Mouse (Mus musculus) WW6 (cell line): ENCODE measurements around the gene Syt2.

Source experiments
- DNase-seq: peaks from one replicate; pipeline ENCODE4 v3.0.0-alpha.2; 2013; ENCODE audit warnings: low read depth, low spot score

Syt2 gene

GRCm38 (mm10) chr1:134650816-134651215 lies 4.3 kb downstream of the Syt2 start:
- no peak for DNase-seq

GRCm38 (mm10) chr1:134651268-134651850 lies 4.9 kb downstream of the Syt2 start:
- no peak for DNase-seq

GRCm38 (mm10) chr1:134651851-134652398 lies 5.4 kb downstream of the Syt2 start:
- no peak for DNase-seq

- DNase-seq: no peak
Measured at GRCm38 (mm10) chr1:134653603-134654257, 7.3 kb downstream of the Syt2 start.

- no peak for DNase-seq
Measured at GRCm38 (mm10) chr1:134658841-134659240, 12.4 kb downstream of the Syt2 start.

GRCm38 (mm10) chr1:134660163-134660562 lies 13.7 kb downstream of the Syt2 start:
- DNase-seq: no peak

DNA sequence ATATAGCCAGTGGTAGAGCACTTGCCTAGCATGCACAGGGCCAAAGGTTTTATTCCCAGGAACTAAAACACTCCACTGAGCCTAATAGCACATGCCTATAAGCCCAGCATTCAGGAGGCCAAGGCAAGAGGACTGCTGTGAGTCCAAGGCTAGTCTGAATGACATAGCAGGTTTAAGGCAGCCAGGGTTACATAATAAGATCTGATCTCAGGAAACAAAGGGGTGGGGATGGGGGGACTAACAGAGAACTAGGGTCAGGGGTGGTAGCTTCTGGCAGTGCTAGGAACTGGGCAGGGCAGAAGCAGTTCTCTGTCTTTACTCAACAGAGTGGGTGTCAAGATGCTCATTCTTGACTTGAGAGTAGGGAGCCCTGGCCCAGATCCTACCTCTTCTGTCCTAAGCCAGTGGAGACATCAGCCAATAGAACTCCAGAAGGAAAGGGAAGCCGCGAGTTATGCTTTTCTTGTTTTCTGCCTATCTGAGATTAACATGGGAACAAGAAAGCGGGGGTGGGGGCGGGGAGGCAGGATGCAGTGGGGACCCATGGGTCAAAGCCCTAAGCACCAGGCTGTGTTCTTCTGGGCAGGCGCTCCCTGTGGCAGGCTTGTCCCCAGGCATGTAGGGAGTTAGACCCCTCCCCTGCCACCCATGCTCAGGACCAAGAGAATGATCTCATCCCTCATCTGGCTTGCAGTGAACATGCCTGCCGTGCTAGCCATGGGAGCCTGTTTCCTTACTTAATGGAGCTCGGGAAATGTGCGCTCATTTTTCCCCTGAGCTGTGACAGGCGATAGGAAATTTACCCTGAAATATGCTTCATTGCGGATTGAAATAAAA lies 25.0 kb downstream of the Syt2 start:
- no peak for DNase-seq

GRCm38 (mm10) chr1:134674312-134674711 lies 27.8 kb downstream of the Syt2 start:
- no peak for DNase-seq

DNA sequence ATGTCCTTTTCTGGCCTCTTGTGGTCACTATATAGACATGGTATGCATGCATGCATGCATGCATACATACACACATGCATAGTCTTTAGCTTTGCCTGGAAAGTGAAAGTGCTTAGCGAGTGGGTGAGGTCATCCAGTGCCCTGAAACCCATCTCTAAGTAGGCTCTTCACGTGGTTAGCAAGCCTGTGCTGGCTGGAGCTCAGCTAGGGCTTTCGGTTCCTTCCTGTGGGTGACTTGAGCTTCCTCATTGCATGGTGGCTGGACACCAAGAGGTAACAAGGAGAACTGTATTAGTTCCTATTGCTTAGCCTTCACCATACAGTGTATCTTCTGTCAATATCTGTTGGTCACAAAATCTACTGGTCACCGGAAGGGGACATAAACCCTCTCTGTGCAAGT lies 33.0 kb downstream of the Syt2 start:
- no peak for DNase-seq

- no peak for DNase-seq
Measured at GRCm38 (mm10) chr1:134680617-134681016, 34.1 kb downstream of the Syt2 start.

DNA sequence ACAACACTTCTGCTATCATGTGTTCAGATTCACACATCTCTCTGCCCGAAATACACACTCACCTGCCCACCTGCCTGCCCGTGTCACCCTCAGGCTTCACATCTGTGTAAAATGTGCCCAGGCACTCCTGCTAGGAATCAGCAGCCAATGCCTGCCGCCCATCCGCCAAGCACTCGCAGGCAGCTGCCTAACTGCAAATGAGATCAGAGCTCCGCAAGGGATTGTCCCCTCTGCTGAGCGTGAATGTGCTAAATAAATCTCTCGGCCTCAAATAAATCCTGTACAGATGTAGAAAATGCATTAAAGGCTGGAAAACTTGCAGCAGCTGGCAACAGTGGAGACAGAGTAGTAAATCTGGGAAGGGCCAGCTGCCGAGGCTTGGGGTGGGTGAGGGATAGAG lies 36.0 kb downstream of the Syt2 start:
- no peak for DNase-seq

- DNase-seq: no peak
Measured at GRCm38 (mm10) chr1:134686834-134687421, 40.5 kb downstream of the Syt2 start.

DNA sequence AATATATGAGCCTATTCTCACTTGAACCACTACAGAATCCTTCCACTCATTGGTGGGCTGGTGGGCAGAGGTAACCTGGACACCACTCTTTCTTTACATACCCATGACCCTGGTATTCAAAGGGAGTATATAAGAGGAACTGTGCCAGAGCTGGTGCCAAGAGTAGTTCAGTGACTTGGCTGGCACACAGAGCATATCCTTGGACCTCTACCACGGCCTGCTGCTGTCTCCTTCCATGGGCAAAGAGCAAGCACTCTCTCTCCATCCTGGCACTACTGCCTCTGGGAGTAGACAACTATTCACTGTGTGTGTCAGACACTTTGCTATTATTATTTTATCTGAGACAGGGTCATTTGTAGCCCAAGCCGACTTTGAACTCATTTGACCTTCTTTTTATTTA lies 49.8 kb downstream of the Syt2 start:
- no peak for DNase-seq

DNA sequence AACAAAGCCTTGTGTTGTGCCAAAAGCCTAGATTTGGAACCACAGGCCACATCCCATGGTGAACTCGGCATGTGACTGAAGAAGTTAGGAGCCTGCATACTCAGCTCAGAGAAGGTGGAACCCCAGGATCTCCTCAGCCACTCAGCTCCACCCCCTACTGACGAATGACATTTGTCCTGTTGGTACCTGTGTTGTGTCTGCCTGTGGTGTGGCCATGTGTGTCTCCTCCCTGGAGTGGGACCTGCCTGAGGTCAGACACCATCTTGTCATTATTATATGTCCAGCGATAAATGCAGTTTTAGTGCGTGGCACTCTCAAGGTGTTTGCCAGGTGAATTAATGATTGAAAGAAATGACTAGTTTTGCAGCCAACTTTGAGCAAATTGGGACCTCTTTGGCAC lies 50.6 kb downstream of the Syt2 start:
- DNase-seq: no peak

- DNase-seq: no peak
Measured at GRCm38 (mm10) chr1:134697522-134698250, 51.2 kb downstream of the Syt2 start.

GRCm38 (mm10) chr1:134698486-134698885 lies 52.0 kb downstream of the Syt2 start:
- DNase-seq: no peak

- no peak for DNase-seq
Measured at GRCm38 (mm10) chr1:134699390-134699789, 52.9 kb downstream of the Syt2 start.

- DNase-seq: no peak
Measured at GRCm38 (mm10) chr1:134700151-134700550, 53.7 kb downstream of the Syt2 start.

GRCm38 (mm10) chr1:134700634-134701033 lies 54.2 kb downstream of the Syt2 start:
- DNase-seq: no peak

- no peak for DNase-seq
Measured at GRCm38 (mm10) chr1:134701191-134701590, 54.7 kb downstream of the Syt2 start.

- DNase-seq: no peak
Measured at GRCm38 (mm10) chr1:134703232-134703631, 56.8 kb downstream of the Syt2 start.
